Mouse (Mus musculus) brain, embryonic 14.5 days (tissue): ENCODE measurements around the gene Catsperd. TPM values are rescaled to one million over a fixed set of nuclear protein-coding genes. Genes with fewer than 3 reads are reported as not detected.
A peak's percentile ranks its signal among the peaks of the same experiment; 100 is the strongest.
"Not testable (repeated sequence)": the region's sequence is repeated elsewhere in the genome, so short reads cannot be mapped to it uniquely, and the experiment has no call there.

Source experiments
- DNase-seq: peaks from one replicate; pipeline ENCODE4 v3.0.0-alpha.2; 2011; ENCODE audit warnings: low read depth
- CTCF ChIP-seq: fragments of 200-500 bp; IDR thresholded peaks from 2 replicates; pipeline ENCODE4 v1.5.1; 2012; ENCODE audit warnings: inconsistent platforms, mild to moderate bottlenecking, moderate library complexity, borderline replicate concordance; ENCODE audit not compliant: insufficient read depth, insufficient read length; ENCODE audit errors: extremely low read depth
- POLR2A ChIP-seq: fragments of 200-500 bp; IDR thresholded peaks from 2 replicates; pipeline ENCODE4 v1.6.1; 2012; ENCODE audit warnings: mild to moderate bottlenecking, inconsistent platforms, borderline replicate concordance; ENCODE audit not compliant: poor library complexity, insufficient read depth, insufficient read length, severe bottlenecking; ENCODE audit errors: extremely low read depth
- polyA plus RNA-seq: library from polyadenylated mRNA; depleted of rRNA; stranded (reverse); fragments of >200 nt; gene quantifications from 2 replicates; pipeline ENCODE4 v1.2.3, GENCODE M21; 2012

Gene Catsperd
- polyA plus RNA-seq, 1 experiment: 4.0 TPM

DNA sequence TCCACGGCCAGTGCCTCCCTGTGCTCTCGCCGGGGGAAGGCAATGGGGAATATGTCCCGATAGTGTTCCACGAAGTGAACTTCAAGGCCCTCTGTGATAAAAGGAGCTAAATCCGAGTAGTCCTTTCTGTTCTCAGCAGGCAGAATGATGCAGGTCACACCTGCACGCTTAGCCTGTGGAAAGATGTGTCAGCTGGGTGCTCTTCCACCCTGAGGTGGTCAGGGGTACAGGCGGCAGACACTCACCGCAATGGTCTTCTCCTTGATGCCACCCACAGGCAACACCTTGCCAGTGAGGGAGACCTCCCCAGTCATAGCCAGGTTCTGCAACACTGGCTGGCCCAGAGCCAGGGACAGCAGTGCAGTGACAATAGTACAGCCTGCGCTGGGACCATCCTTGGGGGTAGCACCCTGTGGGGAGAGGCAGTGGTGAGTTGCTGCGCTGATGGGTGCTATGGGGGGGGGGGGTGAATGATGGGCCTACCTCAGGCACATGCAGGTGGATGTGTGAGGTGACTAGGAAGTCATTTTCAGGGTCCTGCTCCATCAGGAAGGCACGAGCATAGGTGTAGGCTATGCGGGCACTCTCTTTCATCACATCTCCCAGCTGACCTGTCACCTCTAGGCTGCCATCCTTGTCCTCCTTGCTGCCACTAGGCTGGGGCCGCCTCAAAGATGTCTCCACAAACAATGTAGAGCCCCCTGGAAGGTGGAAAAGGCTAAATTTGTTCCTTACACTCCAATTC, 13.4 kb upstream of the Catsperd start:
- TF ChIP-seq CTCF (no peak), POLR2A (no peak)
- no peak for DNase-seq

DNA sequence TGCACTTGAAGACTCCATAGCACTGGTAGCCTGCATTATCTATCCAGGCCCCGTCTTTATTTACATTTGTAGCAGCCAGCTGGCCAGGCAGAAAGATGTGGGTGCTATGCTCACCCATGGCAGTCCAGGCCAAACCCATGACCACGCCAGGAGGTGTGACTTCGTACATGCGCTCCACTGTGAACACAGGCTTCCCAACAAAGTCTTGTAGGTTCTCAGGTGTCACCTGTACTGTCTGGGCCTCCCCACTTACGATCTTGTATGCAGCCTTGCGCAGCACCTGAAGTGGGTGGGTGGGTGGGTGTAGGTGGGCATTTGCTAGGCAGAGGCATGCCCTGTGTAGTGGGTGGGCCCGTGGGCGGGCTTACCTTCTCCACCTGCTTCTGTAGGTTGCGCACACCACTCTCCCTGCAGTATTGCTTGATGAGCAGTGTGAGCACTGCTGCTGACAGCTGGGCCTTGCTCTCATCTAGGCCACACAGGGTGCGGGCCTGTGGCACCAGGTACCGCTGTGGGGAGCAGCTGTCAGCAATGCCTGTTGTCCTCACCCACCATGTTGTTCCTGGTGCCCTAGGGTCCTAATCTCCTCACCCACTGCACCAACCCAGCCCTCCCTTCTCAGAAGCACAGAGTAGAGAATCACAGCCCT, 12.7 kb upstream of the Catsperd start:
- DNase-seq: no peak
- no peak for TF ChIP-seq POLR2A

GRCm38 (mm10) chr17:56615792-56616191, 12.2 kb upstream of the Catsperd start:
- no peak for TF ChIP-seq POLR2A
- no peak for TF ChIP-seq CTCF
- no peak for DNase-seq

DNA sequence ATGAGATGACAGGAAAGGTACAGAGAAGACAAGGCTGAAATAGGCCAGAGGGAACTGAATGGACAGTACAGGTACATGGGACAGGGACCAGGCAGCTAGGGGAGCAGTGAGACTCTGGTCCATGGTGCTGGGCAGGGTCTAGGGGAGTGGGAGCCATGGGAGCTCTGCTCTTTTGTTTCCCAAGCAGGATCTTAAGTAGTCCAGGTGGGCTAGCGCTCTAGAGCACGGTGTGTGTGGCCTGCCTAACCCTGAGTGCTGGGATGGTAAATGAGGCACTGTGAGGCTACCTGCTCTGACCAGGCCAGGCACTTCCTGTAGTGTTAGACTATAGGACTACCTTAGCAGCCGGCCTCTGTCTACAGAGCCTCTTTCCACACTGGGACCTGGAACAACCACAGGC, 11.2 kb upstream of the Catsperd start:
- no peak for TF ChIP-seq POLR2A
- TF ChIP-seq CTCF: no peak
- DNase-seq: no peak

- TF ChIP-seq POLR2A (no peak), CTCF (no peak)
- no peak for DNase-seq
These were observed 10.3 kb upstream of the Catsperd start for GRCm38 (mm10) chr17:56617628-56618027.

GRCm38 (mm10) chr17:56625495-56625894, 2.4 kb upstream of the Catsperd start:
- TF ChIP-seq CTCF: no peak
- TF ChIP-seq POLR2A: no peak

DNA sequence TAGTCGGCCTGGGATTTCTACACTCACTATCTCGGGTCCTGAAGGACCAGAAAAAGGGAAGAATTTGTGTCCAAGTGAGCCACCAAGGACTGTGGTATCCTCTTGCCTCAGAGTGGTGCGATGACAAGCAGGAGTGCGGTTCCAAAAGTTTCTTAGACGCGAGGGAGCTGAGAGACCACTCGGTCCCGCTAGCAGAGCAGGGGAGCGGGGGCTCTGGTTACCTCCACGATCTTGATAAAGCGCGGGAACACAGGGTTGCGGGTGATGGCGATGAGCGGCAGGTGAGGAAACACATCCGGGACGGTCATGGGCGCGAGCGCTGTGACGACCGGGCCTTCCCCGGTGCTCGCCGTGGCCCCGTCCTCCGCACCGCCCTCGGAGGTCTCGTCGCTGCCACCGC, 1.7 kb upstream of the Catsperd start:
- no peak for DNase-seq
- no peak for TF ChIP-seq CTCF
- no peak for TF ChIP-seq POLR2A

More at GRCm38 (mm10) chr17:56625495-56625894, 2.4 kb upstream of the Catsperd start:
- no peak for DNase-seq

- TF ChIP-seq CTCF (no peak), POLR2A (peak; percentile 72)
- DNase-seq: peak; percentile 99
These were observed 1.0 kb upstream of the Catsperd start, which contains the start of gene Lonp1 for GRCm38 (mm10) chr17:56626754-56627470. Gene Lonp1 (minus strand): TSS chr17:56626887.

DNA sequence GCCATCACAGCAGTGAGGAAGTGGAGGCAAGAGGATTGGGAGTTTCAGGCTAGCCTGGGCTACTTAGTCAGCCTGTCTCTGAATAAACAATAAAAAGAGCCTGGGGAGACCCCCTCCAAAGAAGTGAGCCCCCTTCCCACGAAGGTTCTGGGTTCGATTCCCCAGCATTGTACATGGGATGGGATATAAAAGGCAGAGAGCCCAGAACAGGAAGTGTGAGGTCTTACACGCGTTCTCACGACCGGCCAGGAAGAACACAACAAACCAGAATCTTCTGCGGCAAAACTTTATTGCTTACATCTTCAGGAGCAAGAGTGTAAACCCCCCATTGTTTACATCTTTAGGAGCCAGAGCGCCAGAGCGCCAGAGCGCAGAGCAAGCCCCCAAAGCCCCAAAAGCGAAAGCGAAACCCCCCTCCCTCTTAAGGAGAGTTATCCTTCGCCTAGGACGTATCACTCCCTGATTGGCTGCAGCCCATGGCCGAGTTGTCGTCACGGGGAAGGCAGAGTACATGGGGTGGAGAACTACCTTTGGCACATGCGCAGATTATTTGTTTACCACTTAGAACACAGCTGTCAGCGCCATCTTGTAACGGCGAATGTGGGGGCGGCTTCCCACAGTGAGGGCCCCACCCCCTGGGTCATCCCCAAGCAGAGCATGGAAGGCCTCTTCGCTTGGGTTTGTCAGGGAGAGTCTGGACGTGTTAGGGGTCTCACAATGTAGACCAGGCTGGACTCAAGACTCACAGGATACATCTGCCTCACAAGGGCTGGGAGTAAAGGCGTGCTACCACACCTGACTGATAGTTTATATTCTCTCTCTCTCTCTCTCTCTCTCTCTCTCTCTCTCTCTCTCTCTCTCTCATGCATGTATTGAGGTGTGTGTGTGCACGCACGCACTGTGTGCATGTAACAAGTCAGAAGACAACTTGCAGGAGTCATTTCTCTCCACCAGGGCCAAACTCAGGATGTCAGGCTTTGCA, 2.1 kb downstream of the Catsperd start:
- DNase-seq: not testable (repeated sequence)

- TF ChIP-seq POLR2A (no peak), CTCF (no peak)
- no peak for DNase-seq
These were observed 3.9 kb downstream of the Catsperd start for GRCm38 (mm10) chr17:56631807-56632206.

DNA sequence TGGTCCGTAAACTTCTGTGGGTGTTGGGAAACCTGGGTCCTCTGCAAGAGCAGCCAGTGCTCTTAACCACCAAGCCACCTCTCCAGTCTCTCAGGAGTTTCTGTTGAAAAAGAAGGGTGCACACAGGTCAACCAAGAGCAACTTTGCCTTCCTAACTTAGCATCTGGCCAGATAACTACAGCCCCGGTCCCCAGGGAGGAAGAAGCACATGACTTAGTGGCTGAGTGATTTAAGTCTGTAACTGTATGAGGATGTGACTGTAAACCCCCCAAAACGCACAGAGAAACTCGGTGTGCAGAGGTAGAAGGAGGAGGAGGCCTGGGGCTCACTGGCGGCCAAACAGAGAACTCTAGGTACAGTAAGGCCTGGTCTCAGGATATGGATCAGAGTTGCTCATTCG, 6.1 kb downstream of the Catsperd start:
- no peak for TF ChIP-seq CTCF
- TF ChIP-seq POLR2A: no peak
- no peak for DNase-seq
